Mouse (Mus musculus) gastrocnemius, adult 2 months (tissue): ENCODE measurements around the gene Selenoo. TPM values are rescaled to one million over a fixed set of nuclear protein-coding genes. Genes with fewer than 3 reads are reported as not detected.

Source experiments
- DNase-seq: peaks from one replicate; pipeline ENCODE4 v3.0.0; 2022
- H3K27ac ChIP-seq: fragments of 200-600 bp; 2 replicates; pipeline ENCODE4 v1.8.1; 2022; ENCODE audit warnings: mild to moderate bottlenecking
- H3K4me3 ChIP-seq: fragments of 200-600 bp; 2 replicates; pipeline ENCODE4 v1.8.1; 2022; ENCODE audit warnings: mild to moderate bottlenecking, moderate library complexity
- CTCF ChIP-seq: fragments of 200-600 bp; IDR thresholded peaks from 2 replicates; pipeline ENCODE4 v1.8.1; 2022; ENCODE audit warnings: antibody characterized with exemption, mild to moderate bottlenecking, moderate library complexity
- intact Hi-C: fragments of 180-260 bp; cut with DNase I; formaldehyde crosslinking; loops from one replicate; pipeline ENCODE4 v1.15.1; 2025
- total RNA-seq, 2 experiments: library from RNA; stranded (reverse); gene quantifications; 2 replicates each; pipeline ENCODE4 v1.2.3; 2021

Selenoo gene
- total RNA-seq, 2 experiments from 2014 or later: 13.8 to 15.6 TPM

DNA sequence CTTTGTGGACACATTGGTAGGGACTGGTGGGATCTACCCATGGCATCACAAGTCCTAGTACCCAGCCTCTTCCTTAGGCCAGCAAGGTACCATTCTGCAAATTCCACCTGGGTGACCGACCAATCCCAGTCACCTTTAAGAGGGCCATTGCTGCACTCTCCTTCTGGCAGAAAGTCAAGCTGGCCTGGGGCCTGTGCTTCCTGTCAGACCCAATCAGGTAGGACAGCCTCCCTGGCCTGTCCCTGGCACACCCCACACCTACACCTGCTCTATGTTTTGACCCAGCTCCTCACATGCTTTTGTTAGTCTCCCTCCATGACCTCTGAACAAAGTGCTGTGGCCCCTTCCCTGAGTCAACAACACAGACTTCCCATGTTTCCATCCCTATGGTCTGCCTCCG, 4.1 kb upstream of the Selenoo start:
- no peak for TF ChIP-seq CTCF
- no peak for DNase-seq
- Histone ChIP-seq H3K4me3 (no peak overlapping the region), H3K27ac (no peak overlapping the region)
- intact Hi-C loops: no loop called here

DNA sequence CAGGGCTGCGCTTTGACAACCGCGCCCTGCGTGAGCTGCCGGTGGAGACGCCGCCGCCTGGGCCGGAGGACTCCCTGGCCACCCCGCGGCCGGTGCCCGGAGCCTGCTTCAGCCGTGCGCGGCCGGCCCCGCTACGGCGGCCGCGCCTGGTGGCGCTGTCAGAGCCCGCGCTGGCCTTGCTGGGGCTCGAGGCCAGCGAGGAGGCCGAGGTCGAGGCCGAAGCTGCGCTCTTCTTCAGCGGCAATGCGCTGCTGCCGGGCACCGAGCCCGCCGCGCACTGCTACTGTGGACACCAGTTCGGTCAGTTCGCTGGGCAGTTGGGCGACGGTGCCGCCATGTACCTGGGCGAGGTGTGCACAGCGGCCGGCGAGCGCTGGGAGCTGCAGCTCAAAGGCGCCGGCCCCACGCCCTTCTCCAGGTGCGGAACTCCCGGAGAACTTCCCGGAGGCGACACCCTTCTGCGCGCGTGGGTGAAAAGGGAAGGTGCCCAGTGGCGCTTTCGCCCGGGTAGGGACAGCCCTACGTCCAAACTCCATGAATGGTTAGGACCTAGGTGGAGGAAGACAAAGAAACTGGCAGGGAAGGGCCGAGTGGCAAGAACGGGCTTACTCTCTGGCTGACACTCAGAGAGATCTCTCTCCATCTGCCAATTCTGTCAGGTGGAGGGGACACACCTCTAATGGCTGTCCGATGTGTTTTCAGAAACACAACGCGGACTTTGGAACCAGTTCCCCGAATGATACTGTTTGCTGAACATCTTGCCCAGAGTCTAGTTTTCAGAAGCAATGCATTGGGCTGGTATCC, 566 bp downstream of the Selenoo start:
- intact Hi-C loops: no loop called here
- no peak for DNase-seq
- TF ChIP-seq CTCF: peak; percentile 32; the same call in 1 of the 2 replicates
- Histone ChIP-seq H3K27ac (peak overlapping the region; percentile 97), H3K4me3 (peak overlapping the region; percentile 94)

- TF ChIP-seq CTCF: no peak
- intact Hi-C loops: no loop called here
- H3K4me3 ChIP-seq: peak overlapping the region; percentile 94
- H3K27ac ChIP-seq: no peak overlapping the region
- no peak for DNase-seq
Measured at GRCm38 (mm10) chr15:89090662-89091061, 1.8 kb downstream of the Selenoo start.

DNA sequence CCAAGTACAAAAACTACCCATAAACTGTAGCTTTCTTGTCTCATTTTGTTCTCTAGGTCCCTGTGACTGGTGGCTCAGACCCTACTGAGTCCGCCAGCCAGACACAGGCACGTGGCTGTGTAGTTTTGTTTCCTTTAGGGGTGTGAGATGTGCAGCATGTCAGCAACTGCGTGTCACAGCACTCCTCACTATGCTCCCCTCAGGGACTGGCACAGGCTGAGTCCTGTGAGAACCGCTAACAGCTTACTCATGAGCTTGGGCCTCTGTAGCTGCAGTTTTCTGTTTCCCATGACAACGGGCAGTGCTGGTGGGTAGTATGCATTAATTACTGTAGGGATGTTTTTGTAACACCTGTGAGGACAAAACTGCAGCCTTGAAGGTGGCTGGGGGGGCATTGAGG, 3.3 kb downstream of the Selenoo start:
- intact Hi-C loops: no loop called here
- DNase-seq: no peak
- Histone ChIP-seq H3K4me3 (no peak overlapping the region), H3K27ac (no peak overlapping the region)
- no peak for TF ChIP-seq CTCF

DNA sequence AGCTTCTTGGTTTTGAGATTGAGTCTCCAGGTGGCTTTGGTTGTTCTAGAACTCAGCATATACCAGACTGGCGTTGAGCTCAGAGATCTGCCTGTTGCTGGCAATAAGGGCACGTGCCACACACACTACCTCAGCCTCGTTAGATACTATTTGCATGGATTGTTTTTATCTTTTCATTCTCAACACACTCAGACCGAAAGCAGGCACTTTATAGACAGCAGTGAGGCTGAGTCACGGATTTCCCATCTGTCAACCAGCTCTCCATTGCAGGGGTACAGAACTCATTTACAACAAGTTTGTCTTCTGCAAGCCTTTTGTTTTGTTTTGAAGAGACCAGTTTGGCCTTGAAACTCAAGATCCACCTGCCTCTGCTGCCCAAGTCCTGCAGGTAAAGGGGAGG, 8.6 kb downstream of the Selenoo start:
- no peak overlapping the region for H3K4me3 ChIP-seq
- intact Hi-C loops: no loop called here
- no peak overlapping the region for H3K27ac ChIP-seq
- DNase-seq: no peak
- TF ChIP-seq CTCF: no peak

DNA sequence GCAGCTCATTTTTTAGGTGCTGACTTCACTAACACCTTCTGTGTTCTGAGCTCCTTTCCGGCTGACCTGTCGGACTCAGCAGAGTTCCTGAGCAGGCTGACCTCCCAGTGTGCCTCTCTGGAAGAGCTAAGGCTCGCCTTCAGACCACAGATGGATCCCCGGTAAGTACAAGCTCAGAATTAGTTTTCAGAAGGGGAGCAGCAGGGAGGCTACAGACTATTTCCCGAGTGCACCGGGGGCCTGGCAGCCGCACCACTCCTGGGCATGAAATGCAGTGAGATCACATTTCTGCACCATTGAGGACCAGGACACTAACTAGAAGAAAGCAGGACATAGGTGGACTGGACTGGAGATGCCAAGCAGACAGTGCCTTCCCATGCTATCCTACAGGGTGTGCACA, 9.7 kb downstream of the Selenoo start:
- Histone ChIP-seq H3K27ac (peak overlapping the region; percentile 24; the same call in 1 of the 2 replicates), H3K4me3 (no peak overlapping the region)
- no peak for TF ChIP-seq CTCF
- intact Hi-C loops: no loop called here
- DNase-seq: no peak

DNA sequence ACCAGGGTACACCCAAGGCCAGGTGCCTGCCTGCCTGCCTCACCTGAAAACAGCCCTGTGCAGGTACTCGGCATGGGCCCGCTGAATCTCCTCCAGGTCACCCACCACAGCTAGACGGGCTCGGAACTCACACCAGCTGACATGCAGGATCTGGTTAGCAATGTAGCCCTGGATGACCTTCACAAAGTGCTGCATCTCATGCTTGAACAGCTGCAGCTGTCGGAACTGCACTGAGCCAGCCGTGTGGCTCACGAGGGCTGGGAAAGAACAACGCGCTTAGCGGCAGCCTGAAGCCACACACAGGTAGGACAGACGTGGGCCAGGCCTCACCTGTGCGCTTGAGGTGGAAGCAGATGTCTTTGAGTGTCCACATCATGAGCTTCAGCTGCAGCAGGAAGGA, 11.9 kb downstream of the Selenoo start:
- DNase-seq: no peak
- no peak for TF ChIP-seq CTCF
- Histone ChIP-seq H3K27ac (0 out of 2 replicates have a peak overlapping the region, but pooled peaks have one; percentile 7), H3K4me3 (no peak overlapping the region)
- intact Hi-C loops: no loop called here

- intact Hi-C loops: no loop called here
- DNase-seq: no peak
- TF ChIP-seq CTCF: no peak
- Histone ChIP-seq H3K4me3 (no peak overlapping the region), H3K27ac (no peak overlapping the region)
Measured at GRCm38 (mm10) chr15:89102646-89103045, 13.8 kb downstream of the Selenoo start.

DNA sequence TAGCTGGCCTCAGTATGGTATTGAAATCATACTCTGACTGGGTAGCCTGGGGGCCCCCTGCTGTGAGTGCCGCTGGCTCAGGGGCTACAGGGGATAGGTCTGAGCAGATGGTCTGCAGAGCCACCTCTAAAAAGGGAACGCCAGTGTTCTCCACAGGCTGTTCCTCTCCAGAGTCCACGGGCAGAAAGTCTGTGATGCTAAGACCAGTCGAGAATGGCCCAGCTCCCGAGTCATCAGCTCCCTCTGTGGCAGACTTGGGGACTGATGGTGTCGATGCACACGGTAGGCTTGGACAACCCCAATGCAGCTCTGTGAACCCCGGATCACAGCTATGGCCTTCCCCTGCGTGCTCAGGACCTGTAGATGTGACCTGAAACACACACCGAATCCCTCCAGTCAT, 15.0 kb downstream of the Selenoo start:
- intact Hi-C loops: no loop called here
- no peak for DNase-seq
- no peak overlapping the region for H3K27ac ChIP-seq
- TF ChIP-seq CTCF: no peak
- H3K4me3 ChIP-seq: no peak overlapping the region

- TF ChIP-seq CTCF: no peak
- no peak for DNase-seq
- intact Hi-C loops: no loop called here
- no peak overlapping the region for H3K4me3 ChIP-seq
- H3K27ac ChIP-seq: no peak overlapping the region
Measured at GRCm38 (mm10) chr15:89104425-89104824, 15.5 kb downstream of the Selenoo start.

DNA sequence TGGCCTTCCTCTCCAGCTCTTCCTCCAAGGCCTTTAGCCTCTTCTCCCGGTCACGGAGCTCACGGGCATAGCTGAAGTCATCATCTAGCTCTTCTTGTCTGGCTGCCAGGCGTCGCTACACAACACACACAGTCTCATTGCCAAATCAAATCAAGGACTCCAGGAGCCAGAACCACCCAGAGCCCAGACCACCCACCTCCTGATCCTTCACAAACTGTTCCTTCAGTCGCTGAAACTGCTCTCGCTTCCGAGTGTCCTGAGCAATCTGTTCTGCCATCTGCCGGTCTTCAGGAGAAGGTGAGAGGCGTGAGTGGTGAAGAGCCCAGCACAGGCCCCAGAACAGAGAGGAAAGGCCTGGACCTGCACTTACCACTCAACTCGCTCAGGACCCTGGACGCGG, 17.2 kb downstream of the Selenoo start:
- intact Hi-C loops: no loop called here
- no peak overlapping the region for H3K27ac ChIP-seq
- no peak overlapping the region for H3K4me3 ChIP-seq
- no peak for DNase-seq
- TF ChIP-seq CTCF: no peak

- H3K4me3 ChIP-seq: no peak overlapping the region
- no peak overlapping the region for H3K27ac ChIP-seq
- peak; percentile 13 for DNase-seq
- intact Hi-C loops: no loop called here
- no peak for TF ChIP-seq CTCF
Measured at GRCm38 (mm10) chr15:89106976-89107375, 18.1 kb downstream of the Selenoo start.

DNA sequence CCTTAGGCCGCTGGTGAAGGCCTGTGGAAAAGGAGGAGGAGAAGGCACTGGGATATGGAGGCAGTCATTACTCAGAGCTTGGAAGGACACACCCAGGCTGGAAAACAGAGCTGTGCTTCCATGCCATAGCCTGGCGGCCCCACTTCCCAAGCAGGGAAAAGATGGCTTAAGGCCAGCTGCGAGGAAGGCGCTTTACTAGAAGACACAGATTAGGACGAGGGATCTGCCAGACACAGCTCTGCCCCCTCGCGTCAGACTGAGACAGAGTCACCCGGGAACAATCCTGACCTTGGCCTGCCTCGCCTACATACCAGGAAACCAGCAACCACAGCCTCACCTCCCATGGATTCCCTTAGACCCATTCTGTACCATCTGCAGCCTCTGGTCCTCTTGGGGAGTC, 21.3 kb downstream of the Selenoo start:
- no peak for DNase-seq
- TF ChIP-seq CTCF: no peak
- no peak overlapping the region for H3K27ac ChIP-seq
- intact Hi-C loops: no loop called here
- no peak overlapping the region for H3K4me3 ChIP-seq

GRCm38 (mm10) chr15:89118007-89118406, 29.1 kb downstream of the Selenoo start:
- DNase-seq: no peak
- H3K27ac ChIP-seq: no peak overlapping the region
- intact Hi-C loops: no loop called here
- peak; percentile 50 for TF ChIP-seq CTCF
- no peak overlapping the region for H3K4me3 ChIP-seq
